Mouse (Mus musculus) heart, embryonic 14.5 days (tissue): ENCODE measurements at regions not wholly inside any gene's neighbourhood (a gene's known extent, or its start where the extent isn't known, plus 50 kb on each side); places are given as distances from the start of the nearest gene placed in this dataset. TPM values are rescaled to one million over a fixed set of nuclear protein-coding genes. Genes with fewer than 3 reads are reported as not detected.

ENCODE experiments used
- microRNA-seq: library from miRNA; unstranded; fragments of <30 nt; microRNA quantifications from one replicate; pipeline ENCODE4, GENCODE M21; 2016

Small RNA genes lying in the stretch of these regions (microRNA-seq; reads per million reads assigned to microRNA genes)
- gene Gm25779 = not detected
